Mouse (Mus musculus): ENCODE measurements at regions not wholly inside any gene's neighbourhood (a gene's known extent, or its start where the extent isn't known, plus 50 kb on each side); places are given as distances from the start of the nearest gene placed in this dataset.

DNA sequence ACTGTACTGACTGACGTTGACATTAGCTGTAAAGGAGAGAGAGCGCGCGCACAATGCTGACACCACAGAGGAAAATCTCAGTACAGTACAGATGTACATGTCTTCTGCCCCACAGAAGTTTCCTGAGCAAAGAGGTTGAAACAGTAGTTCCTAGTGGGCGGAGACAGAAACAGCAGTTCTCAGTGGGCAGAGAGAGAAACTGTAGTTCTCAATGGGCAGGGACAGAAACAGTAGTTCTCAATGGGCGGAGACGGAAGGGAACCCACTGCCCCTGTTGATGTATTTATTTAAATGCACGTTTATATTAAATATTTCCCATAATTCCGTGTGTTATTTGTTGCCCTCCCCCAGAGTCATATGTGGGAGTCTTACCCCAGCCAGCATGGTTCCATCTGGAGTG, 67.4 kb upstream of the Ccdc39 start:
- no peak for ATAC-seq
- no peaks in the 10 kb centered on the region for H3K9me3 ChIP-seq (ENCODE audit: low read length)
- H3K27ac ChIP-seq (ENCODE audit: low read depth) = no peak overlapping the region
- H3K9ac ChIP-seq (replicated peaks) = no peak overlapping the region
- H3K27me3 ChIP-seq (ENCODE audit: insufficient read depth, low read length) = no peaks in the 10 kb centered on the region
- no peak for DNase-seq
- TF ChIP-seq CTCF (IDR thresholded peaks at IDR 0.05; ENCODE audit: low read depth) = no peak
- H3K4me2 ChIP-seq (ENCODE audit: low read depth, low read length) = no peak overlapping the region
- no peak overlapping the region for H3K4me3 ChIP-seq (ENCODE audit: low read depth, low read length)
- H3K36me3 ChIP-seq (replicated peaks; ENCODE audit: insufficient read depth, low read length) = no peaks in the 10 kb centered on the region
- no peaks in the 10 kb centered on the region for H3K4me1 ChIP-seq (ENCODE audit: insufficient read depth)
- WGBS (ENCODE audit: insufficient replicate concordance) = 73% methylated on average over 9 of the region's 9 CpGs

DNA sequence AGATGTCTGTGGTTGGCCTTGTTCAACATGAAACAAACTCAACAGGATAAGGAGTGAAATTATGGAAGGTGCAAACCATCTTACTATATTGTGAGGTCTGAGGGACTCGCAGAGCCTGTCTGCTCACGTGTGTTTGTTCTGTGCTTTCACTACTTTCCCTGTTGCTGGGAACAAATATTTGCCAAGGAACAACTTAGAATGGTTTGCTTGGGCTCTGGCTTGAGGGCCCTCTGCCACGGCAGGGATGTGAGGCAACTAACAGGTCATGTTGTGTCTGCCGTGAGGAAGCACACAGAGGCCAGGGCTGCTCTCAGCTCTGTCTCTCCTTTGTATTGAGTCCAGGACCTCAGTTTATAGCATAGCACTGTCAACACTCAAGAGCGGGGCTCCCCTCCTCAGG, 69.4 kb upstream of the Ccdc39 start:
- H3K4me1 ChIP-seq (ENCODE audit: insufficient read depth) = no peaks in the 10 kb centered on the region
- no peak overlapping the region for H3K4me3 ChIP-seq (ENCODE audit: low read depth, low read length)
- DNase-seq = no peak

DNA sequence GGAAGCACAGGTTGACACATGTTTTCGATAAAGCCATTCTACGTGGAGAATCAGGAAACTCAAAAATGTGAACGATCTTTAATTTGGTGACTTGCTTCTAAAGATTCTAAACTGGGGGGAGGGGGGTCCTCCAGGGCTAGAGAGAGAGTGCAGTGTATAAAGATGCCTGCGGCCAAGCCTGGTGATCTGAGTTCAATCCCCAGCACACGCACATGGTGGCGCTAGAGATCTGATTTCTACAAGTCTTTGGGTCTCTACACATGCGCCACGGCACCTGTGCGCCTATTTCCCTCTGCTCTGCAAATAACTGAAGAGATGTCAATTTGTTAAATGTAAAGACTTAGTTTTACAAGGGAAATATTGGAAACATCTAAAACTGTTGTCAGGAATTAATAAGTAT, 70.3 kb upstream of the Ccdc39 start:
- ATAC-seq = no peak
- no peak overlapping the region for H3K9ac ChIP-seq (replicated peaks)
- no peak overlapping the region for H3K27ac ChIP-seq (ENCODE audit: low read depth)
- no peak overlapping the region for H3K4me2 ChIP-seq (ENCODE audit: low read depth, low read length)
- DNase-seq = no peak
- WGBS (ENCODE audit: insufficient replicate concordance) = 65% methylated on average over 9 of the region's 9 CpGs
- no peak for TF ChIP-seq CTCF (IDR thresholded peaks at IDR 0.05; ENCODE audit: low read depth)
- no peaks in the 10 kb centered on the region for H3K27me3 ChIP-seq (ENCODE audit: insufficient read depth, low read length)
- H3K4me1 ChIP-seq (ENCODE audit: insufficient read depth) = no peaks in the 10 kb centered on the region
- H3K36me3 ChIP-seq (replicated peaks; ENCODE audit: insufficient read depth, low read length) = no peaks in the 10 kb centered on the region
- H3K4me3 ChIP-seq (ENCODE audit: low read depth, low read length) = no peak overlapping the region
- H3K9me3 ChIP-seq (ENCODE audit: low read length) = no peaks in the 10 kb centered on the region

More for the DNA sequence above, 69.4 kb upstream of the Ccdc39 start:
- Histone ChIP-seq H3K9me3 (ENCODE audit: low read length) (no peaks in the 10 kb centered on the region), H3K9ac (replicated peaks) (no peak overlapping the region), H3K27me3 (ENCODE audit: insufficient read depth, low read length) (no peaks in the 10 kb centered on the region), H3K4me2 (ENCODE audit: low read depth, low read length) (no peak overlapping the region), H3K27ac (ENCODE audit: low read depth) (no peak overlapping the region), H3K36me3 (replicated peaks; ENCODE audit: insufficient read depth, low read length) (no peaks in the 10 kb centered on the region)
- ATAC-seq = no peak
- TF ChIP-seq EP300 (IDR thresholded peaks at IDR 0.05; ENCODE audit: low read depth) (no peak), CTCF (IDR thresholded peaks at IDR 0.05; ENCODE audit: low read depth) (no peak)
- 61% methylated on average over 5 of the region's 5 CpGs for WGBS (ENCODE audit: insufficient replicate concordance)

DNA sequence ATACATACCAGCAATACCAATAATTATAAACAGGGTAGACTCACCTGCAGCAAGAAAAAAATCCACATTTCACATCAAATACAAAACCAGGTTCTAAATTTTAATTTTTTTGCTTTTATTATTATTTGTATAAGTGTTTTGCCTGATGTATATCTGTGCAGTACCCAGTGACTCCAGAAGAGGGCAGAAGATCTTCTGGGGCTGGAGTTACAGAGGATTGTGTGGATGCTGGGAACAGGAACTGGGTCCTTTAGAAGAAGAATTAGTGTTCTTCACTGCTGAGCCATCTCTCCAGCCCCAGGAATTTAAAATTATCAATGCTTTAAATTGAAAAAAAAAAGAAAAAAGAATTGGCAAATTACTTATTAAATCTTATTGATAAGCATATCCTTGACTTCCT, 71.7 kb upstream of the Ccdc39 start:
- TF ChIP-seq EP300 (IDR thresholded peaks at IDR 0.05; ENCODE audit: low read depth) (no peak), CTCF (IDR thresholded peaks at IDR 0.05; ENCODE audit: low read depth) (0 out of 2 replicates have a peak, but pooled peaks have one; percentile 4)

DNA sequence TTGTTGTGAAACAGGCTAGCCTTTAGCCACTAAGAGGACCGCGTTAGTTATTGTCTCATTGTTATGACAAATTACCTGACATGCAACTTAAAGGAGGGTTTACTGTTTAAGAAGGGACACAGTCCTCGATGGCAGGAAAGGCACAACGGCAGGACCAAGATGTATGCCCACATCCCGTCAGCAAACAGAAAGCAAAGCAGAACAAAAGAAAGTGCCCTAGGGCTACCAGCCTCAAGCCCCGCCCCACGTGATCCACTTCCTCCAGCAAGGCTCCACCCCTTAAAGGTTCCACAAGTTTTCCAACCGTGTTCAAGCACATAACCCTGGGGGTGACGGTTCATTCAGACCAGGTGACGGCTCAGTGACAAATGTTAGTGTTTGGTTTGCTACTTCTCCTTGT, 72.2 kb upstream of the Ccdc39 start:
- Histone ChIP-seq H3K27ac (ENCODE audit: low read depth) (no peak overlapping the region), H3K9me3 (ENCODE audit: low read length) (no peaks in the 10 kb centered on the region), H3K9ac (replicated peaks) (no peak overlapping the region), H3K36me3 (replicated peaks; ENCODE audit: insufficient read depth, low read length) (no peaks in the 10 kb centered on the region), H3K27me3 (ENCODE audit: insufficient read depth, low read length) (no peaks in the 10 kb centered on the region), H3K4me1 (ENCODE audit: insufficient read depth) (no peaks in the 10 kb centered on the region), H3K4me3 (ENCODE audit: low read depth, low read length) (no peak overlapping the region), H3K4me2 (ENCODE audit: low read depth, low read length) (no peak overlapping the region)
- WGBS (ENCODE audit: insufficient replicate concordance) = 81% methylated on average over 10 of the region's 10 CpGs
- ATAC-seq = no peak
- TF ChIP-seq CTCF (IDR thresholded peaks at IDR 0.05; ENCODE audit: low read depth) (no peak), EP300 (IDR thresholded peaks at IDR 0.05; ENCODE audit: low read depth) (no peak)
- DNase-seq = no peak

More for the DNA sequence above, 71.7 kb upstream of the Ccdc39 start:
- ATAC-seq (no peak), DNase-seq (no peak)
- Histone ChIP-seq H3K4me2 (ENCODE audit: low read depth, low read length) (no peak overlapping the region), H3K4me1 (ENCODE audit: insufficient read depth) (no peaks in the 10 kb centered on the region), H3K9me3 (ENCODE audit: low read length) (no peaks in the 10 kb centered on the region), H3K27me3 (ENCODE audit: insufficient read depth, low read length) (no peaks in the 10 kb centered on the region), H3K36me3 (replicated peaks; ENCODE audit: insufficient read depth, low read length) (no peaks in the 10 kb centered on the region), H3K9ac (replicated peaks) (no peak overlapping the region), H3K4me3 (ENCODE audit: low read depth, low read length) (no peak overlapping the region), H3K27ac (ENCODE audit: low read depth) (no peak overlapping the region)

DNA sequence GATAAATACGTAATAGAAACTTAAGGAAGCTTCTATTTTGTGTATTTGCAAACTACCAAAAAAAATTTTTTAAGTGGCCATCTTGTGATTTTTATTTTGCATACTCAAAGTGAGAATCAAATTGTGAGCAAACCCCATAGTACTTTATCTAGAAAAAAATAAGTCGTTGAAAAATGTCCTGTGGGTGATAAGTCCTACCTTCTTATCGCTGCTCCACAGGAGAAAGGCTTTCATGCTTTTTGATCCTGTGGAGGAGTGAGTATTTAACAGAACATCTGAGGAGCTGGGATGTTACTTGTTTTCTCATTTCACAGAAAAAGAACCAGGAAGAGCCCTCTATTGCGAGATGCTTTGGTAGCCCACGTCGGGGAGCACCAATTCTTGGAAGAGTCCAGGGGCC, 72.7 kb upstream of the Ccdc39 start:
- DNase-seq (no peak), ATAC-seq (no peak)
- TF ChIP-seq CTCF (IDR thresholded peaks at IDR 0.05; ENCODE audit: low read depth) (no peak), EP300 (IDR thresholded peaks at IDR 0.05; ENCODE audit: low read depth) (peak; percentile 13; the same call in 1 of the 2 replicates)
- Histone ChIP-seq H3K4me2 (ENCODE audit: low read depth, low read length) (no peak overlapping the region), H3K36me3 (replicated peaks; ENCODE audit: insufficient read depth, low read length) (no peaks in the 10 kb centered on the region), H3K27me3 (ENCODE audit: insufficient read depth, low read length) (no peaks in the 10 kb centered on the region), H3K9ac (replicated peaks) (no peak overlapping the region), H3K4me1 (ENCODE audit: insufficient read depth) (no peaks in the 10 kb centered on the region), H3K4me3 (ENCODE audit: low read depth, low read length) (no peak overlapping the region), H3K9me3 (ENCODE audit: low read length) (no peaks in the 10 kb centered on the region), H3K27ac (ENCODE audit: low read depth) (no peak overlapping the region)
- 73% methylated on average over 6 of the region's 6 CpGs for WGBS (ENCODE audit: insufficient replicate concordance)

DNA sequence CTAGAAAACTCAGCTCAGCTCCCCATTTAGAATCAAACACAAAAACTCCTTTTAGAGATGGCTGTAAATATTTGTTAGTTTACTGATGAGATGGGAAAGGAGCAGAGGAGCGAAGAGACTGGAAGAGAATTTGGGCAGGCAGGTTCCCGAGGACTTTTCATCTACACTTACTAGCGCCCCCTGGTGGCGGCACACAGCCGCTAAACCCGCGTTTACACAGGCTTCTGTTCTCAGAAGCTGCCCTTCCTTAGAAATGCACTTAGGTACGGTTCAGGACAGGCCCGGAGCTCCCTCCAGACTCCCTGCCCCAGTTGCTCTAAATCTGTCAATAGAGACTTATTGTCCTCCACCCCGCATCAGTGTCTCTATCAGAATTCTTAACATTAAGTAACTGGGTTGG, 74.7 kb upstream of the Ccdc39 start:
- Histone ChIP-seq H3K36me3 (replicated peaks; ENCODE audit: insufficient read depth, low read length) (no peaks in the 10 kb centered on the region), H3K27ac (ENCODE audit: low read depth) (no peak overlapping the region), H3K4me1 (ENCODE audit: insufficient read depth) (no peaks in the 10 kb centered on the region), H3K4me2 (ENCODE audit: low read depth, low read length) (no peak overlapping the region), H3K27me3 (ENCODE audit: insufficient read depth, low read length) (no peaks in the 10 kb centered on the region), H3K4me3 (ENCODE audit: low read depth, low read length) (no peak overlapping the region), H3K9me3 (ENCODE audit: low read length) (no peaks in the 10 kb centered on the region), H3K9ac (replicated peaks) (no peak overlapping the region)
- 7% methylated on average over 10 of the region's 10 CpGs for WGBS (ENCODE audit: insufficient replicate concordance)
- DNase-seq (peak; percentile 73), ATAC-seq (no peak)
- peak; percentile 80 for TF ChIP-seq CTCF (IDR thresholded peaks at IDR 0.05; ENCODE audit: low read depth)
- TF ChIP-seq EP300 (IDR thresholded peaks at IDR 0.05; ENCODE audit: low read depth) = no peak

Data from liver, postnatal 0 days (tissue).